Mouse (Mus musculus): ENCODE measurements around the gene Tff2.

GRCm38 (mm10) chr17:31121975-31122374, 22.1 kb downstream of the Tff2 start:
- TF ChIP-seq CTCF (IDR thresholded peaks at IDR 0.05; ENCODE audit: low read depth), result peak; percentile 97
- TF ChIP-seq EP300 (IDR thresholded peaks at IDR 0.05; ENCODE audit: low read depth), result no peak
